Mouse (Mus musculus): ENCODE data around the gene Gria4. TPM values are rescaled to one million over a fixed set of nuclear protein-coding genes. Genes with fewer than 3 reads are reported as not detected.
"Not testable (repeated sequence)": the region's sequence is repeated elsewhere in the genome, so short reads cannot be mapped to it uniquely, and the experiment has no call there.

Gene Gria4
- polyA plus RNA-seq, 1 experiment from 2014 or later = 0.54 TPM

DNA sequence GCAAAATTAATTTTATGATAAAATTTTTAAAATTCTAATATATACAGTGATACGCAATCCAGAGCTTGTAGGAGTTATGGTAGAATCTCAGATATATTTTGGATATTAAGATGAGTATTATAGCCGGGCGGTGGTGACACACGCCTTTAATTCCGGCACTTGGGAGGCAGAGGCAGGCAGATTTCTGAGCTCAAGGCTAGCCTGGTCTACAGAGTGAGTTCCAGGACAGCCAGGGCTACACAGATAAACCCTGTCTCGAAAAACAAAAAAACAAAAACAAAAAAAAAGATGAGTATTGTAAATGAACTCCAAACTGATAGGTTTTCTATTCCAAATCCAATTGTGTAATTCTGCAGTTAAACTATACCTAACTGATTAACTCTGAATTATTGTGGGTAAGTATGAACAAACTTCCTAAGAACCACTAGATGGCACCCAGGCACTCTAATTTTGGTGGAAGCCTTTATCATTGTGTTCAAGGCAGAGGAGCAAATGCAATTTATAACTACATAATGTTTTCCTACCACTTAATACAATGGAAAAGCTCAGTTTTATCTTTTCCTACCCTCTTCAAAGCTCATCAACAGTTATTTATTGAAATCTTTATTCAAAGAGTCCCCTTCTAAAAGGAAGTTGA is 259.4 kb downstream of the Gria4 start:
- Histone ChIP-seq H3K36me3 (no peaks in the 10 kb centered on the region), H3K27me3 (ENCODE audit: insufficient read depth, poor library complexity, severe bottlenecking) (no peaks in the 10 kb centered on the region), H3K9me3 (no peaks in the 10 kb centered on the region), H3K27ac (no peak overlapping the region), H3K4me1 (no peaks in the 10 kb centered on the region), H3K4me3 (no peak overlapping the region)
- 78% methylated on average over 6 of the region's 6 CpGs for WGBS
- no peak for DNase-seq (ENCODE audit: low spot score)

DNA sequence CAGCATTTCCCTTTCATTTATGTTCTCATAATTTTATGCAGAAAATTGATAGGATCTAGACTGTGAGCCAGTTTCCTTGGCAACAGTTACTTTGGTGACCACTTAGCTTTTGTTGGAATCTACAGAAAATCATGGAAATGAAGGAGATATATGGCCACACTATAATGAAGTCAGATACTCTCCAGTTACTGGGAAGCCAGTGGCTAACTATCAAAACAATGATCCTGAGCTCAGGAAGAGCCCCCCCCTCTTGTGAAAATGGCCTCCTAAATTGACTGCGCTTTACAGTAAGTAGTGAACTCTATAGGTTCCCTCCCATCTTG is 281.5 kb downstream of the Gria4 start:
- Histone ChIP-seq H3K4me1 (no peaks in the 10 kb centered on the region), H3K4me3 (no peak overlapping the region), H3K9me3 (no peaks in the 10 kb centered on the region), H3K27ac (no peak overlapping the region), H3K27me3 (ENCODE audit: insufficient read depth, poor library complexity, severe bottlenecking) (no peaks in the 10 kb centered on the region), H3K36me3 (no peaks in the 10 kb centered on the region)
- no peak for DNase-seq (ENCODE audit: low spot score)
- WGBS = 97% methylated on average over 1 of the region's 1 CpGs

GRCm38 (mm10) chr9:4513796-4514562 is 282.1 kb downstream of the Gria4 start:
- H3K27ac ChIP-seq = no peak overlapping the region
- no peak for DNase-seq (ENCODE audit: low spot score)

GRCm38 (mm10) chr9:4506086-4506485 is 289.9 kb downstream of the Gria4 start:
- H3K4me3 ChIP-seq = no peak overlapping the region
- H3K4me1 ChIP-seq = no peaks in the 10 kb centered on the region
- no peak for DNase-seq (ENCODE audit: low spot score)
- WGBS = 84% methylated on average over 3 of the region's 3 CpGs
- no peak overlapping the region for H3K27ac ChIP-seq
- no peaks in the 10 kb centered on the region for H3K36me3 ChIP-seq
- no peaks in the 10 kb centered on the region for H3K9me3 ChIP-seq
- H3K27me3 ChIP-seq (ENCODE audit: insufficient read depth, poor library complexity, severe bottlenecking) = no peaks in the 10 kb centered on the region

More at GRCm38 (mm10) chr9:4513796-4514562, 282.1 kb downstream of the Gria4 start:
- Histone ChIP-seq H3K36me3 (no peaks in the 10 kb centered on the region), H3K27me3 (ENCODE audit: insufficient read depth, poor library complexity, severe bottlenecking) (no peaks in the 10 kb centered on the region), H3K4me1 (no peaks in the 10 kb centered on the region), H3K4me3 (no peak overlapping the region), H3K9me3 (no peaks in the 10 kb centered on the region)

DNA sequence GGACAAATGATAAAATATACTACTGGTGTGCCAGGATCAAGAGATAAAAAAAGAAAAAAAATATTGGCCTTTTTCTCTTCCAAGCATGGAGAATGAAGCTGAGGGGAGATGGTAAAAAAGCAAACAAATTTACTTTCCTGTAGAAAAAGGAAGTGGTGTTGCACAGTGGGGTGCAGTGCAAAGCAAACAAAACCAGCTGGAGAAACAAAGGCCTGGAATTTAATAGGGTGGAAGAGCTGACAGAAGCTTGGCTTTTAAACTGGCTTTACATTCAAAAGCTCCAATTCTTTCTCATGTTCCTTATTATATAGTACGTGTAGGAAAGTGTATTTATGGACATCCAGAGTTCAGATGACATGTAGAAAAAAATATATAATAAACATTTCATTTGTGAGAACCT is 290.9 kb downstream of the Gria4 start:
- Histone ChIP-seq H3K4me3 (no peak overlapping the region), H3K9me3 (no peaks in the 10 kb centered on the region), H3K27me3 (ENCODE audit: insufficient read depth, poor library complexity, severe bottlenecking) (no peaks in the 10 kb centered on the region), H3K4me1 (no peaks in the 10 kb centered on the region), H3K27ac (no peak overlapping the region), H3K36me3 (no peaks in the 10 kb centered on the region)
- DNase-seq (ENCODE audit: low spot score) = no peak
- 38% methylated on average over 1 of the region's 1 CpGs for WGBS

GRCm38 (mm10) chr9:4486428-4486827 is 309.6 kb downstream of the Gria4 start:
- Histone ChIP-seq H3K4me3 (no peak overlapping the region), H3K4me1 (no peaks in the 10 kb centered on the region), H3K27ac (no peak overlapping the region), H3K36me3 (no peaks in the 10 kb centered on the region), H3K27me3 (ENCODE audit: insufficient read depth, poor library complexity, severe bottlenecking) (no peaks in the 10 kb centered on the region), H3K9me3 (0 out of 2 replicates have a peak, but pooled peaks cover 5% of the 10 kb centered on the region)
- peak; percentile 66 for DNase-seq (ENCODE audit: low spot score)
- WGBS = 70% methylated on average over 2 of the region's 2 CpGs

- WGBS = 83% methylated on average over 2 of the region's 2 CpGs
- Histone ChIP-seq H3K4me3 (no peak overlapping the region), H3K36me3 (no peaks in the 10 kb centered on the region), H3K27me3 (ENCODE audit: insufficient read depth, poor library complexity, severe bottlenecking) (no peaks in the 10 kb centered on the region), H3K27ac (no peak overlapping the region), H3K9me3 (0 out of 2 replicates have a peak, but pooled peaks cover 5% of the 10 kb centered on the region), H3K4me1 (no peaks in the 10 kb centered on the region)
- no peak for DNase-seq (ENCODE audit: low spot score)
Observed at GRCm38 (mm10) chr9:4484502-4484901, 311.5 kb downstream of the Gria4 start.

GRCm38 (mm10) chr9:4470791-4471190 is 325.2 kb downstream of the Gria4 start:
- Histone ChIP-seq H3K27ac (no peak overlapping the region), H3K27me3 (ENCODE audit: insufficient read depth, poor library complexity, severe bottlenecking) (no peaks in the 10 kb centered on the region), H3K9me3 (no peaks in the 10 kb centered on the region), H3K4me1 (no peaks in the 10 kb centered on the region), H3K36me3 (no peaks in the 10 kb centered on the region), H3K4me3 (no peak overlapping the region)
- 66% methylated on average over 2 of the region's 2 CpGs for WGBS
- DNase-seq (ENCODE audit: low spot score) = no peak

- Histone ChIP-seq H3K4me1 (no peaks in the 10 kb centered on the region), H3K27me3 (ENCODE audit: insufficient read depth, poor library complexity, severe bottlenecking) (no peaks in the 10 kb centered on the region), H3K4me3 (no peak overlapping the region), H3K9me3 (no peaks in the 10 kb centered on the region), H3K27ac (no peak overlapping the region), H3K36me3 (no peaks in the 10 kb centered on the region)
- 55% methylated on average over 1 of the region's 1 CpGs for WGBS
- DNase-seq (ENCODE audit: low spot score) = no peak
Observed at GRCm38 (mm10) chr9:4459456-4460070, 336.5 kb downstream of the Gria4 start.

DNA sequence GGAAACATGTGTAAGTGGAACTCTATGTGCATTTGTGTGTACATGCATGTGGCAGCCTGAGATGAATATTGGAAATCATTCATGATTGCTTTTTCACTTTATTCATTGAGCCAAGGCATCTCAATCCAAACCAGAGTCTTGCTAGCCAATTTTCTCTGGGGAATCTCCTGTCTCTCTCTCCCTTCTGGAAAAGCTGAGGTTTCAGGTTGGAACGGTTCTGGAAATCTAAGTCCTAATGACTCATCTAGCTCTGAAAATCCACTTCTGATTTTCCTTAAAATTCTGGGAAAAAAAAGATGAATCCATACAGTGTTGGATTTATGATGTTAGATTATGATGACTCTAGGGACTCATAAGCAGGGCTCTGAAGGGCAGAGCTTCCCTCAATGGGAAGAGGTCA is 337.8 kb downstream of the Gria4 start:
- no peaks in the 10 kb centered on the region for H3K36me3 ChIP-seq
- WGBS = 91% methylated on average over 1 of the region's 1 CpGs
- no peak overlapping the region for H3K4me3 ChIP-seq
- no peaks in the 10 kb centered on the region for H3K27me3 ChIP-seq (ENCODE audit: insufficient read depth, poor library complexity, severe bottlenecking)
- DNase-seq (ENCODE audit: low spot score) = no peak
- H3K9me3 ChIP-seq = no peaks in the 10 kb centered on the region
- H3K27ac ChIP-seq = no peak overlapping the region
- no peaks in the 10 kb centered on the region for H3K4me1 ChIP-seq

GRCm38 (mm10) chr9:4457644-4458043 is 338.4 kb downstream of the Gria4 start:
- DNase-seq (ENCODE audit: low spot score) = no peak
- Histone ChIP-seq H3K9me3 (no peaks in the 10 kb centered on the region), H3K27ac (no peak overlapping the region), H3K36me3 (no peaks in the 10 kb centered on the region), H3K4me3 (no peak overlapping the region), H3K27me3 (ENCODE audit: insufficient read depth, poor library complexity, severe bottlenecking) (no peaks in the 10 kb centered on the region), H3K4me1 (no peaks in the 10 kb centered on the region)
- 78% methylated on average over 1 of the region's 1 CpGs for WGBS

GRCm38 (mm10) chr9:4442908-4443307 is 353.1 kb downstream of the Gria4 start:
- WGBS = 21% methylated on average over 2 of the region's 2 CpGs
- DNase-seq (ENCODE audit: low spot score) = peak; percentile 63
- H3K27ac ChIP-seq = no peak overlapping the region
- H3K4me1 ChIP-seq = no peaks in the 10 kb centered on the region
- H3K36me3 ChIP-seq = no peaks in the 10 kb centered on the region
- H3K27me3 ChIP-seq (ENCODE audit: insufficient read depth, poor library complexity, severe bottlenecking) = no peaks in the 10 kb centered on the region
- H3K9me3 ChIP-seq = no peaks in the 10 kb centered on the region
- H3K4me3 ChIP-seq = no peak overlapping the region

DNA sequence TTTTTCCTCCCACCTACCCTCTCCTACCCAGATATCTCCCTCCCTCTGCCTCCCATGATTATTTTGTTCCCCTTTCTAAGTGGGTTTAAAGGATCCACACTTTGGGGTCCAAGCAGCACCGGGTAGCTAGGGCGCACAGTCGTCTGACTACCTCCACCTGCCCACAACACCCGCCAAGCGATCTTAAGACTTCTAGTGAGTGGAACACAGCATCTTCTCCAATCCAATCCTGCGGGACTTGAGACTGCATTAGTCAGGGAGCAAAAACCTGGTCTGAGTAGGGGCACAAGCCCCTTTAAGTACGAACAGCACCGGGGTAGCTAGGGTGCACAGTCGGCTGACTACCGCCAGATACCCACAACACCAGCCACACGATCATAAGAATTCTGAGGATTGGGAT is 395.2 kb downstream of the Gria4 start:
- DNase-seq (ENCODE audit: low spot score) = not testable (repeated sequence)
- WGBS = 85% methylated on average over 11 of the region's 11 CpGs

More for the DNA sequence above, 395.2 kb downstream of the Gria4 start:
- H3K4me1 ChIP-seq; H3K27ac ChIP-seq; H3K4me3 ChIP-seq; H3K9me3 ChIP-seq; H3K36me3 ChIP-seq; H3K27me3 ChIP-seq (ENCODE audit: insufficient read depth, poor library complexity, severe bottlenecking): not testable (repeated sequence)
